Mouse (Mus musculus) forebrain, embryonic 13.5 days (tissue): ENCODE results near the gene Gm49721. TPM values are rescaled to one million over a fixed set of nuclear protein-coding genes. Genes with fewer than 3 reads are reported as not detected.
"Not testable (repeated sequence)": the region's sequence is repeated elsewhere in the genome, so short reads cannot be mapped to it uniquely, and the experiment has no call there.

Experiments
- ATAC-seq: fragments of 200-750 bp; cut with Nextera tagmentation; 2 replicates; pipeline ENCODE4 v1.8.0; 2017
- H3K27ac ChIP-seq: fragments of 300-500 bp; sonication (generic); 2 replicates; pipeline ENCODE4 v1.5.1; 2015; ENCODE audit warnings: inconsistent platforms, mild to moderate bottlenecking, moderate library complexity
- H3K27me3 ChIP-seq: fragments of 300-500 bp; sonication (generic); 2 replicates; pipeline ENCODE4 v1.6.1; 2015; ENCODE audit warnings: mild to moderate bottlenecking, inconsistent platforms
- H3K36me3 ChIP-seq: fragments of 300-500 bp; sonication (generic); 2 replicates; pipeline ENCODE4 v1.6.1; 2015; ENCODE audit warnings: mild to moderate bottlenecking, inconsistent platforms; ENCODE audit not compliant: poor library complexity, severe bottlenecking
- H3K4me1 ChIP-seq: fragments of 300-500 bp; sonication (generic); 2 replicates; pipeline ENCODE4 v1.6.1; 2015; ENCODE audit warnings: inconsistent platforms
- H3K4me2 ChIP-seq: fragments of 300-500 bp; sonication (generic); 2 replicates; pipeline ENCODE4 v1.6.1; 2015; ENCODE audit warnings: inconsistent platforms, mild to moderate bottlenecking, moderate library complexity
- H3K4me3 ChIP-seq: fragments of 300-500 bp; sonication (generic); 2 replicates; pipeline ENCODE4 v1.5.1; 2015; ENCODE audit warnings: mild to moderate bottlenecking, inconsistent platforms
- H3K9ac ChIP-seq: fragments of 300-500 bp; sonication (generic); 2 replicates; pipeline ENCODE4 v1.6.1; 2015; ENCODE audit warnings: mild to moderate bottlenecking, inconsistent platforms
- H3K9me3 ChIP-seq: fragments of 300-500 bp; sonication (generic); replicated peaks from 2 replicates; pipeline ENCODE4 v1.6.1; 2016; ENCODE audit warnings: inconsistent platforms
- WGBS: fragments of 180-500 bp; shearing (Covaris S2); methylation state at CpG from one replicate; pipeline ENCODE4 v1.1.7; 2015; 5-methylcytosine and 5-hydroxymethylcytosine counted together
- polyA plus RNA-seq: library from polyadenylated mRNA; unstranded; fragments of >200 nt; fragmentation: Nextera tagmentation; extraction: Ambion mirVana; gene quantifications from 2 replicates; pipeline ENCODE4 v1.2.1, GENCODE M21; 2015

Gm49721 gene
- polyA plus RNA-seq, 1 experiment from 2014 or later, result 0.22 TPM

- not testable (repeated sequence) for H3K4me3 ChIP-seq, H3K9ac ChIP-seq, H3K9me3 ChIP-seq, H3K36me3 ChIP-seq, ATAC-seq, H3K4me2 ChIP-seq, H3K27ac ChIP-seq, H3K4me1 ChIP-seq, H3K27me3 ChIP-seq
- 78% methylated on average over 1 of the region's 7 CpGs for WGBS
Measured at GRCm38 (mm10) chr17:6997778-6998490, 19.2 kb downstream of the Gm49721 start.

- H3K9me3 ChIP-seq, ATAC-seq, H3K27me3 ChIP-seq, H3K9ac ChIP-seq, H3K4me3 ChIP-seq, H3K4me1 ChIP-seq, H3K27ac ChIP-seq, H3K36me3 ChIP-seq, H3K4me2 ChIP-seq: not testable (repeated sequence)
- 87% methylated on average over 8 of the region's 12 CpGs for WGBS
Measured at GRCm38 (mm10) chr17:7001790-7002585, 23.3 kb downstream of the Gm49721 start.

GRCm38 (mm10) chr17:7003392-7003791 lies 24.7 kb downstream of the Gm49721 start:
- not testable (repeated sequence) for H3K4me2 ChIP-seq, ATAC-seq, H3K4me3 ChIP-seq, H3K27ac ChIP-seq, H3K9ac ChIP-seq, H3K4me1 ChIP-seq, H3K27me3 ChIP-seq, H3K36me3 ChIP-seq, H3K9me3 ChIP-seq
- no CpG with 5 or more reads among the region's 3 CpGs for WGBS

GRCm38 (mm10) chr17:7005646-7006045 lies 26.9 kb downstream of the Gm49721 start:
- H3K9me3 ChIP-seq, ATAC-seq, H3K36me3 ChIP-seq, H3K4me1 ChIP-seq, H3K4me2 ChIP-seq, H3K27ac ChIP-seq, H3K4me3 ChIP-seq, H3K27me3 ChIP-seq, H3K9ac ChIP-seq: not testable (repeated sequence)
- 23% methylated on average over 3 of the region's 4 CpGs for WGBS

- H3K27me3 ChIP-seq, ATAC-seq, H3K4me2 ChIP-seq, H3K4me3 ChIP-seq, H3K27ac ChIP-seq, H3K9me3 ChIP-seq, H3K9ac ChIP-seq, H3K36me3 ChIP-seq, H3K4me1 ChIP-seq: not testable (repeated sequence)
Measured at GRCm38 (mm10) chr17:7008885-7009284, 30.2 kb downstream of the Gm49721 start.

GRCm38 (mm10) chr17:7009440-7009839 lies 30.7 kb downstream of the Gm49721 start:
- H3K27ac ChIP-seq, result not testable (repeated sequence)

DNA sequence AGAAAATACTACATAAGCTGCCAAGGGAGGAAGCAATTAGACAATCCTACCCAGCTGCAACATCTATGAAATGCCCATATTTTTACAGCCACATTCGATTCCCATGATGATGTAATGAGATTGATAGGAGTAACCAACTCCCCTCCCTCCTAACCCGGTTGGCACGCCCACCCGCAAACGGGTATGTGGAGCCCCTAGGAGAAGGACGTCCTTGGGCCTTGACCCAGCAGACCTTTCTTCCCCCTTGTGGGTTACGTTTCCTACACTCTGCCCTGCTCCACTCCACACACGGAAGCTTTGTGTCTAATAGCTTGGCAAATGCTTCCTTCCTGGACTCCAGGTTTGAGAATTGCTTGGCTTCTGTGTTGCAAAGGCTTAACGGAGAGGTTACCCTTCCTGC lies 31.2 kb downstream of the Gm49721 start:
- H3K4me2 ChIP-seq, H3K9me3 ChIP-seq, H3K4me1 ChIP-seq, H3K4me3 ChIP-seq, H3K27ac ChIP-seq, H3K27me3 ChIP-seq, ATAC-seq, H3K36me3 ChIP-seq, H3K9ac ChIP-seq: not testable (repeated sequence)
- 87% methylated on average over 6 of the region's 9 CpGs for WGBS

More at GRCm38 (mm10) chr17:7009440-7009839, 30.7 kb downstream of the Gm49721 start:
- WGBS, result no CpG with 5 or more reads among the region's 7 CpGs
- not testable (repeated sequence) for H3K4me3 ChIP-seq, H3K9ac ChIP-seq, ATAC-seq, H3K27me3 ChIP-seq, H3K4me1 ChIP-seq, H3K9me3 ChIP-seq, H3K36me3 ChIP-seq, H3K4me2 ChIP-seq

DNA sequence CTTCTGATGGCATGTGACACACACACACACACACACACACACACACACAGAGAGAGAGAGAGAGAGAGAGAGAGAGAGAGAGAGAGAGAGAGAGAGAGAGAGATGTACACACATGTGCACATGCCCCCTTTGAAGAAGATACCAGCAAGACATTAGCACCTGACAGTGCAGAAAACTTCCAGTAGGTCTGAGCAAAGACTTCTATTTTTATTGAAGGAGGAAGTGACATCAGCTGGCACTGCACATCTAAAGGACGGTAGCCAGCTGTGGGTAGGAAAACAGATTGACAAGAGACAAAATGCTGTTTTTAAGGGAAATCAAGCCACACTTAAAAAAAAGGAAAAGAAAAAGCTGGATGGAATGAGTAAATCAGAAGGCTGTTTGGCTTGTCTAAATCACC lies 35.5 kb downstream of the Gm49721 start:
- not testable (repeated sequence) for H3K36me3 ChIP-seq, H3K9me3 ChIP-seq, H3K9ac ChIP-seq, H3K4me1 ChIP-seq, H3K4me3 ChIP-seq, H3K27ac ChIP-seq, H3K27me3 ChIP-seq, H3K4me2 ChIP-seq, ATAC-seq
- no CpG with 5 or more reads among the region's 1 CpGs for WGBS

DNA sequence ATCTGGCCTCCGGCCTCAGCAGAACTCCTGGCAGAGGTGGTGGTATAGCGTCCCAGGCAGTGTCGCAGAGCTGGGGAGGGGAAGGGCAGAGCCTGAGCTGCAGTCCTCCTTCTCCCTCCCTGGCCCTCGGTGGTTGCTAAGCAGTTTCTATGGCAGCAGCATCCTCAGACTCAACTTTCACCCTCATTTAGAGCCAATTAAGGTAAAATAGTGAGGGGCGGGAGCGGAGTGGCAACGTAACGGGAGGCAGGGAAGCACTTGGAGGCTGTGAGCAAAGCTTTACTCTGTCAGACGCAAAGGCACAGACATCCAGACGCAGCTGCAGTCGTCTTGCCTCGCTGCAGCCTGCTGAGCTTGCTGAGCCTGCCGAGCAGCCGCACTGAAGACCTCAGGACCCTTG lies 46.6 kb downstream of the Gm49721 start, which contains the start of gene Gm1604a:
Gene Gm1604a (plus strand): TSS at position 312 of the 400 bp plus-strand sequence.
- not testable (repeated sequence) for H3K9ac ChIP-seq, H3K36me3 ChIP-seq, H3K9me3 ChIP-seq, H3K27ac ChIP-seq, H3K27me3 ChIP-seq, H3K4me1 ChIP-seq, H3K4me3 ChIP-seq
- peak; percentile 91 for ATAC-seq
- H3K4me2 ChIP-seq, result peak within 1 kb of the TSS; percentile 29; the same call in 1 of the 2 replicates
- 0% methylated on average over 7 of the region's 14 CpGs for WGBS

DNA sequence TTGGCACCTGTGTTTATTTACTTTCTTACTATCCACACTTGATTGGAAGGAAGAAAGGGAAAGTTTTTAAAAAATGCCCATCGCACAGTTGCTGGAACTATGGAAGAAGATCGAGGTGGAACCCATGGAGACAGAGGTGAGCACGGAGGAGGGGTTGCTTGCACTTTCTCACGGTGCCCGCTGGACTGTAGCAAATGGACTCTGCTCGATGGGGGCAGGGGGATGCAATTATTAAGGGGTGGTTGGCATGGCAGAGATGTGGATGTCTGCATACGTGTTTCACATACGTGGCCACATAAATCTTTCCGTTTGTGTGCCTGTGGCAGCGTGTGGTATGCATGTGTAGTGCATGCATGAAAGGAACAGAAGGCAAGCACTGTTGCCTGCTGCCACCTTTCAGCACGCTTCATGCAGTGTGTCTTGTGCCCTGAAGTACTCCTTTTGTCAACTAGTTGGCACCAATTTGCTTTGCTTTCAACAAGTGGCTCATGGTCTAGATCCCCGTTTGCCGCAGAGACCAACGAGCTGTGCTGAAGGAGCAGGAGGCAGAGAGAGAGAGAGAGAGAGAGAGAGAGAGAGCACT lies 47.2 kb downstream of the Gm49721 start:
- H3K9ac ChIP-seq, H3K4me1 ChIP-seq, H3K9me3 ChIP-seq, H3K36me3 ChIP-seq, H3K27ac ChIP-seq, H3K4me3 ChIP-seq, H3K4me2 ChIP-seq, H3K27me3 ChIP-seq: not testable (repeated sequence)
- 4% methylated on average over 3 of the region's 14 CpGs for WGBS
- ATAC-seq, result peak; percentile 75

- not testable (repeated sequence) for ATAC-seq, H3K27me3 ChIP-seq, H3K4me1 ChIP-seq, H3K9me3 ChIP-seq, H3K4me2 ChIP-seq, H3K4me3 ChIP-seq, H3K27ac ChIP-seq, H3K36me3 ChIP-seq, H3K9ac ChIP-seq
- 74% methylated on average over 5 of the region's 7 CpGs for WGBS
Measured at GRCm38 (mm10) chr17:7030204-7030603, 51.5 kb downstream of the Gm49721 start.

DNA sequence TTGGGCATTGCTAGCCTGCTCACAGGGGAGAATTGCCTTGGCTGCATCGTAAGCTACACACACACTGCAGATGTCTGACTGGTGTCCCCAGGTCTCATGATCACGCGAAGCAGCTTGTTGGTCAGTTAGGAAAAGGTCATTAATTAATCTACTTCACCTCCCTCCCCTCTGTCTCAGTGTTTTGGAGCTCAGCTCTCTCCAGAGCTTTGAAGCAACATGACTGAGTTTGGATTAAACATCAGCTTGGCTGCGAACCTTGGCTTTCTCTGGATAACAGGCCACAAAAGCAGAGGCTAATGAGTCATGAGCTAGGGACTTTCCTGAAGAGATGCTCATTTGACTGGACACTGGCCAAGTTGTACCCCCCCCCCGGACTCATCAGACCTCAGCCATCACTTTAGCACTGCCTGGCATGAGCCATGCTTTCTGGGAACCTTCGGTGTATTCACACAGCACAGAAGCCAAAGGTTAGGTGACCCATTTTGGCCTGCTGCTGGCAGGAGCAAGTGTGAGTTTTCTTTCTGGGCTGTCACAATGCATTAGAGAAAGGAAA lies 52.0 kb downstream of the Gm49721 start:
- not testable (repeated sequence) for H3K4me1 ChIP-seq, H3K4me3 ChIP-seq, H3K9me3 ChIP-seq, H3K27ac ChIP-seq, H3K9ac ChIP-seq, H3K27me3 ChIP-seq, H3K4me2 ChIP-seq, H3K36me3 ChIP-seq, ATAC-seq
- WGBS, result 76% methylated on average over 3 of the region's 6 CpGs
